Mouse (Mus musculus) neural tube, embryonic 13.5 days (tissue): Measurements from ENCODE around the gene Gse1. TPM values are rescaled to one million over a fixed set of nuclear protein-coding genes. Genes with fewer than 3 reads are reported as not detected.

ENCODE experiments used
- ATAC-seq: fragments of 200-750 bp; cut with Nextera tagmentation; 2 replicates; pipeline ENCODE4 v1.8.0; 2017; ENCODE audit warnings: low read depth, mild to moderate bottlenecking, moderate TSS enrichment, moderate library complexity
- H3K27ac ChIP-seq: fragments of 300-500 bp; sonication (generic); replicated peaks from 2 replicates; pipeline ENCODE4 v1.5.1; 2015; ENCODE audit warnings: moderate library complexity, mild to moderate bottlenecking, inconsistent platforms
- H3K27me3 ChIP-seq: fragments of 300-500 bp; sonication (generic); 2 replicates; pipeline ENCODE4 v1.6.1; 2015; ENCODE audit warnings: mild to moderate bottlenecking, inconsistent platforms
- H3K36me3 ChIP-seq: fragments of 300-500 bp; sonication (generic); 2 replicates; pipeline ENCODE4 v1.6.1; 2015; ENCODE audit warnings: mild to moderate bottlenecking, inconsistent platforms
- H3K4me1 ChIP-seq: fragments of 300-500 bp; sonication (generic); replicated peaks from 2 replicates; pipeline ENCODE4 v1.6.1; 2015; ENCODE audit warnings: inconsistent platforms
- H3K4me2 ChIP-seq: fragments of 300-500 bp; sonication (generic); 2 replicates; pipeline ENCODE4 v1.6.1; 2015; ENCODE audit warnings: inconsistent platforms, mild to moderate bottlenecking, moderate library complexity
- H3K4me3 ChIP-seq: fragments of 300-500 bp; sonication (generic); 2 replicates; pipeline ENCODE4 v1.5.1; 2015; ENCODE audit warnings: mild to moderate bottlenecking, inconsistent platforms
- H3K9ac ChIP-seq: fragments of 300-500 bp; sonication (generic); 2 replicates; pipeline ENCODE4 v1.6.1; 2015; ENCODE audit warnings: moderate library complexity, mild to moderate bottlenecking, inconsistent platforms
- H3K9me3 ChIP-seq: fragments of 300-500 bp; sonication (generic); 2 replicates; pipeline ENCODE4 v1.6.1; 2016; ENCODE audit warnings: inconsistent platforms
- WGBS: fragments of 180-500 bp; shearing (Covaris S2); methylation state at CpG from one replicate; pipeline ENCODE4 v1.1.7; 2015; 5-methylcytosine and 5-hydroxymethylcytosine counted together
- polyA plus RNA-seq: library from polyadenylated mRNA; unstranded; fragments of >200 nt; fragmentation: Nextera tagmentation; extraction: Ambion mirVana; gene quantifications from 2 replicates; pipeline ENCODE4 v1.2.1, GENCODE M21; 2015

Gene Gse1
- polyA plus RNA-seq, 1 experiment from 2014 or later: 17.1 TPM

DNA sequence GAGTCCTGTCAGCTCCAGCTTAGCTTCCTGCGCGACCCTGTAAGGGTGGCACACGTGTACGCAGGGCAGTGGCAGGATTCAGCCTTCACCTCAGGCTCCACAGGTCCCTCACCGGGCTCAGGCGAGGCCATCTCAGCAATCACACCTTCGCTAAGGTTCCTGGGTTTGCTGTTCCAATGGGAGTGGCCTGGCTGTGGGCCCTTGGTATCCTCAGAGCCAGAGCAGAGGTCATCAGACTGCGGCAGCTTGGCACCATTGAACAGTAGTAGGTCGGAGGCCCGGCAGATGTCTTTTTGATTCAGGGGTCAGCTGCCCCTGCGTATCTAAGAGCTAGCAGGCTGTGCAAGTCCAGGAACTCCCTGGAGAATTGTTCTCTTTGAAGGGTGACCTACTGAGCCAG lies 164.8 kb downstream of the Gse1 start:
- H3K9ac ChIP-seq: 0 out of 2 replicates have a peak overlapping the region, but pooled peaks have one; percentile 12

DNA sequence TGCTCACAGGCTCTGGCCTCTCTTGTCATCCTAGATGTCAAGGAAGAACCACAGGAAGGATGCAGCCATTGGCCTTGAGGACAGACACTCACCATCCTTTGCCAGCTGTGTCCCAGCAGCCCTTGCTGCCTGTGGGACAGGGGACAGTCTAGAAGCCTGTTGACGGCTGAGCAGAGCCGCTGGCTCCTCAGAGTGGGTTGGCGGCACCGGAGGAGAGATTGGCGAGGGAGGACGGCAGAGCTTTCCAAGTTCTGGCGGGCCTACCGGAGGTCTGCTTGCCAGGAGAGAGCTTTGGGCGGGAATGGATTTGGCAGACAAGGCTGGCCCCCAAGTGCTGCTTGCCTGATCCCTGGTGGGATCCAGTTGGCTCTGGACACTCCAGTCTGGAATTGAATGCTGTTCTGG lies 165.6 kb downstream of the Gse1 start:
- Histone ChIP-seq H3K27ac (peak overlapping the region; percentile 73), H3K4me2 (no peak overlapping the region), H3K4me3 (no peak overlapping the region), H3K36me3 (no peaks in the 10 kb centered on the region), H3K4me1 (peaks cover 78% of the 10 kb centered on the region), H3K27me3 (no peaks in the 10 kb centered on the region; the same call in 1 of the 2 replicates), H3K9me3 (no peaks in the 10 kb centered on the region), H3K9ac (no peak overlapping the region)
- WGBS: 71% methylated on average over 9 of the region's 9 CpGs
- ATAC-seq: no peak

More for the DNA sequence above, 164.8 kb downstream of the Gse1 start:
- no peaks in the 10 kb centered on the region; the same call in 1 of the 2 replicates for H3K27me3 ChIP-seq
- peak overlapping the region; percentile 73 for H3K27ac ChIP-seq
- peaks cover 77% of the 10 kb centered on the region for H3K4me1 ChIP-seq
- H3K4me2 ChIP-seq: no peak overlapping the region
- no peaks in the 10 kb centered on the region for H3K36me3 ChIP-seq
- no peak overlapping the region for H3K4me3 ChIP-seq
- H3K9me3 ChIP-seq: no peaks in the 10 kb centered on the region
- no peak for ATAC-seq
- WGBS: 62% methylated on average over 11 of the region's 11 CpGs

DNA sequence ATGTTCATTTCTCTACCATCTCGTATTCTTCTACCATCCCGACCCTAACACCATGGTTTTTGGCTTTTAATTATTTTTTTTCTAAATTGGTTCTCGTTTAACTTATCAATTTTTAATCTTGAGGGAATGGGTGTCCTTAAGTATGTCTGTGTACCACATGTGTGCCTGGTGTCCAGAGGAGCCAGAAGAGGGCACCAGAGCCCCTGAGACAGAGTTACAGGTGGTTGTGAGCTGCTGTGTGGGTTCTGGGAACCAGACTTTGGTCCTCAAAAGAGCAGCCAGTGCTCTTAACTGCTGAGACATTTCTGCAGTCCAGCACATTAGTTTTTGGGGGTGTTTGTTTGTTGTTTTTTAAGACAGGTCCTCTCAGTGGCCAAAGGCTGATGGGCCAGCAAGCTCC lies 167.6 kb downstream of the Gse1 start:
- WGBS: 92% methylated on average over 3 of the region's 3 CpGs
- Histone ChIP-seq H3K4me2 (no peak overlapping the region), H3K36me3 (no peaks in the 10 kb centered on the region), H3K27ac (no peak overlapping the region), H3K9me3 (no peaks in the 10 kb centered on the region), H3K4me3 (no peak overlapping the region), H3K9ac (no peak overlapping the region), H3K27me3 (no peaks in the 10 kb centered on the region), H3K4me1 (peaks cover 84% of the 10 kb centered on the region)
- ATAC-seq: no peak

DNA sequence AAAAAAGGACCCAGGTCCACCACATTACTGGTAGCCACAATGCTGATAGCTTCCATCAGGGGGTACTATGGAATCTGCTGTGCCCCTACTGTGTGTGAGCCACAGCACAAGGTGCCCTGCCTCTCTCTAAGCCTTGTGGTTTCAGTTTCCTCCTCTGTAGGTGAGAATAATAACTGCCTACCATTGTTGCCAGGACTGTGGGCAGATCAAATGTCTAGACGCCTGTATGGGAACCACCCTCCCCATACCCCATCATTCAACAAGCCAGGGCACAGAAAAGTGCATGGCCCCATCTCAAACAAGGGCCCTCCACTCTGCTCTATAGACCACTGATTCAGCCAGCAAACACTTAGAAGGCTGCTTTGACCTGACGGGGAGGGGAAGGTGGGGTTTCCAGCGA lies 168.5 kb downstream of the Gse1 start:
- no peak for ATAC-seq
- Histone ChIP-seq H3K4me2 (peak overlapping the region; percentile 27; the same call in 1 of the 2 replicates), H3K4me1 (peaks cover 75% of the 10 kb centered on the region), H3K27ac (peak overlapping the region; percentile 71), H3K36me3 (no peaks in the 10 kb centered on the region), H3K9me3 (no peaks in the 10 kb centered on the region), H3K9ac (no peak overlapping the region), H3K27me3 (no peaks in the 10 kb centered on the region), H3K4me3 (no peak overlapping the region)
- WGBS: 37% methylated on average over 3 of the region's 3 CpGs

DNA sequence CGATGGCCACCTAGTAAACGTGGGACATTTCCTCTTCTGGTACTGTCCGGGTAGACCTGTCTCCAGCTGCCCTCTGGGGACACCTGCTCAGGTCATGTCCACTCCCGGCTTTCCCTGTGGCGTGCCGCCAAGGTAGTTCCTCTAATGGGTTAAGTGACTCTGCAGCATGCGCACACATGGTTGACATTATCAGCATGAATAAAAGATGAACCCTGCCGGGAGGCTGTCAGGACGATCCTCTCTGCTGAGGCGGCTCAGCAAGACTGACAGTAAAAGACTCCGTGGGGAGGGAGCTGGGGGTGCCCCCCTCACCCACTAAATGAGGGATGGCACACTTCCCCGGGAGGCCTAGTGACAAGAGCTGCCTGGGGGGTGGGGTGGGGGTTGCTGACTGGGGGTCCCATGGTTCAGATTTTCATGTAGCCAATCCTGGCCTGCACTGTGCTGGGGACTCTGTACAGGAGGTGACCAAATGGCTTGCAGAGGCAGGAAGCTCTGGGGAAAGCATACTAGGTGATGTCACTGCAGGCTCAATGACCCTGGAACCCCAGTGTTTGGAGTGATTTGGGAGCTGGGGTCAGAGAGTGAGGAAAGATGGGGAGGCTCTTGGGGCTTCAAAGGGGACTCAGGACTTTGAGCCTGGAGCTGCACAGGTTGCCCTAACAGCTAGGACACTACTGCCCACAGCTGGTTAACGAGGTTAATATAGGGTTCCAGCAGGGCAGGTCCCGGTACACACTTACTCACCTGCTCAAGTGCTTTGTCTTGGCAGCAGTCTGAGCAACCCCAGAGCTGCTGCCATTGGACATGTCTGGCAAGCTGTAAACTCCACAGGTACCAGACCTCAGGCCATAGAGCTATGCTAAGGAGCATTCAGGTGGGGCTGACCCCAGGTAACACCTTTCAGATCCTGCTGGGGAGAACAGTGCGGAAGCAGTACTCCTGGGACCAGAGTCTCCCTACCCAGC lies 169.5 kb downstream of the Gse1 start:
- Histone ChIP-seq H3K9ac (no peak overlapping the region), H3K9me3 (no peaks in the 10 kb centered on the region), H3K27ac (peak overlapping the region; percentile 71), H3K4me1 (peaks cover 70% of the 10 kb centered on the region), H3K36me3 (no peaks in the 10 kb centered on the region), H3K4me2 (peak overlapping the region; percentile 27), H3K4me3 (no peak overlapping the region), H3K27me3 (no peaks in the 10 kb centered on the region)
- ATAC-seq: peak; percentile 41; the same call in 1 of the 2 replicates
- WGBS: 29% methylated on average over 15 of the region's 15 CpGs

DNA sequence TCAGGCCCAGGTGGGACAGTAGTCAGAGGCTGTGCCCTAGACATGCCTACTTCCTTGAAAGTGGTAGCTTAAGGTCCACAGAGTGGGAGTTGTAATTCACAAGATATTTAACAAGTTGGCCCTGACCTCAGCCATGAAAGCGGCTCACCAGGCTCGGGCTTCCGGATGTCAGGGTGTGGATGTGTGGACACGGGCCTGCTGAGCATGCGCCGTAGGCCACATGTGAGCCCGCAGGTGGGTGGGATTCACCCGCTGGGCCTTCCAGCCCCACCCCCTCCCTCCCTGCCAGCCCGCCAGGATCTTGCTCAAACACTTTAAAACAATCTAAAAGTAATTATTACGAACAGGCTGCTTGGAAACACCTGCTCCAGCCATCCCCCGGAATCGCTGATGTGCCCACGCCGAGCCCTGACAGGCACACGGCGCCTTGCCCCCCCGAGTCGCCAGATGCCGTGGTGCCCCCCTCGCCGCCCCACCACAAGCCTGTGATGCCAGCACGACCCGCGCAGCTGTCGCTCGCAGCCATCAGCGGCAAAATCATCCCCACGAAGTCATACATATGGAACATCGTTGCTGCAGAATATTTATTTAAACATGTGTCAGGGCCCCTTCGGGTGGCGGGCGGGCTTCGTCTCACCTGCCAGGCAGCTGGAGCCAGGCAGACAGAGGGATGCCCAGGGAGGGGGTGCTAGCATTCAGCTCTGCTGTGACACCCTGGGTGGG lies 171.1 kb downstream of the Gse1 start:
- 14% methylated on average over 33 of the region's 33 CpGs for WGBS
- peak; percentile 29; the same call in 1 of the 2 replicates for ATAC-seq
- Histone ChIP-seq H3K36me3 (no peaks in the 10 kb centered on the region), H3K9ac (peak overlapping the region; percentile 27), H3K27me3 (no peaks in the 10 kb centered on the region), H3K9me3 (no peaks in the 10 kb centered on the region), H3K4me3 (no peak overlapping the region), H3K4me2 (peak overlapping the region; percentile 40), H3K4me1 (peaks cover 66% of the 10 kb centered on the region), H3K27ac (peak overlapping the region; percentile 75)

DNA sequence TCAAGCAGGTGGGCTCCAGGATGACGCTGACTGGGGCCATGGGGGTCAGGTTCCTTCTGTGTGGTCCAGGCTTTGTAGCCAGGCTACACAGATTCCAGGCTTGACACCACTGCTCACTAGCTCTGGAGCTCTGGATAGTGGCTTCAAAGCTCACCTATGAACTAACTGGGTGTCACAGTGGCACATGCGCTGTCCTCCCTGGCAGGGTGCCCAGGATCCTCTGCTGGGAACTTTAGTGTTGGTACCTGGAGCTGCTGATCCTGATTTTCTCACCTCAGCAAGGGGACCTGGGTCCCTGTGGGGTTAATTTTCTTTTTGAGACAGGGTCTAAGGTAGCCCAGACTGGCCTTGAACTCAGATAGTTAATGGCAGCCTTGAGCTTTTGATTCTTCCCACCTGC lies 173.0 kb downstream of the Gse1 start:
- no peak overlapping the region for H3K9ac ChIP-seq
- H3K27ac ChIP-seq: no peak overlapping the region
- peaks cover 67% of the 10 kb centered on the region for H3K4me1 ChIP-seq
- no peak overlapping the region for H3K4me3 ChIP-seq
- H3K9me3 ChIP-seq: no peaks in the 10 kb centered on the region
- ATAC-seq: no peak
- no peak overlapping the region for H3K4me2 ChIP-seq
- H3K36me3 ChIP-seq: no peaks in the 10 kb centered on the region
- H3K27me3 ChIP-seq: no peaks in the 10 kb centered on the region
- WGBS: 88% methylated on average over 2 of the region's 2 CpGs

DNA sequence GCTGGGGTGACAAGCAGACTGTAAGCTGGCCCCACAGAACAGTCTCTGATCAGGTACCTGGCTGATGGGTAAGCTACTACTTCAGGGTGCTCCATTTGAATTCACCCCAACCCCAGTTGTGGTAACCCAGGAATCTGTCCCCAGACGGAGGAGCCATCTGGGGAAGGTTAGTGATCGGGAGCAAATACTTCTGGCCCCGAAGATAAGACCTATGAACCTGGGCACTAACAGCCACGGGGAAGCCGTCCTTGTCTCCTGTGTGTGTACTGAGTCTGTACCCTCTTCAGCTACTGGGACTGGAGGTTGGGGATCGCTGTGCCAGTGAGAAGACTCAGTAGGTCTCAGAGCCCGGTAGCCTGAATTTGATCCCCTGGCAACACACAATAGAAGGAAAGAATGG lies 173.5 kb downstream of the Gse1 start:
- Histone ChIP-seq H3K4me2 (no peak overlapping the region), H3K9ac (no peak overlapping the region), H3K4me1 (peaks cover 67% of the 10 kb centered on the region), H3K4me3 (no peak overlapping the region), H3K36me3 (no peaks in the 10 kb centered on the region), H3K27ac (no peak overlapping the region), H3K9me3 (no peaks in the 10 kb centered on the region), H3K27me3 (no peaks in the 10 kb centered on the region)
- WGBS: 91% methylated on average over 7 of the region's 7 CpGs
- no peak for ATAC-seq

DNA sequence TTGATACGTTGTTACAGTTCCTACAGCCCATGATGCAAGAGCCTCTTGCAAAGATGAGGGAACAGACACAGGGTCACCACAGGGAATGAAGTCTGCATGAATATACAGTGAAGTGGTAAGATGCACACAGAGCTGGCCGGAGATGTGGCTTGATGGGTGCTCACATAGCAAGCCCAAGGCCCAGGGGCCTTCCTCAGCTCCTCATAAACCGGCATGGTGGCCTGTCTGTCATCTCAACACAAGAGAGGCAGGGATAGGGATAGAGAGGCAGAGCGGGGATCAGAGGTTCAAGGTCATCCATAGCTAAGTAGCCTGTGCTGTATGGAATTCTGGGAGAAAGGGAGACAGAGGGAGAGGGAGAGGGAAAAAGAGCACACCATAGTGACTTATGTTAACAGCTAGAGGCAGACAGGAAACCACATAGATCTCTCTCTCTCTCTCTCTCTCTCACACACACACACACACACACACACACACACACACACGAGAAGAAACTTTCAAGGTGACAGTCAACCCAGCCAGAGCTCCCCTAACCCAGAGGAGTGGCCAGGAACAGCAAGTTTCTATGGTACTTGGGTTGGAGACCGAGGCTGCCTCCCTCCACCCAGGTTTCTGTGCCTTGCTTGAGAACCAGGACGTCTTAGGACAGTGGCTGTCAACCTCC lies 175.5 kb downstream of the Gse1 start:
- Histone ChIP-seq H3K27ac (no peak overlapping the region), H3K4me2 (no peak overlapping the region), H3K9me3 (no peaks in the 10 kb centered on the region), H3K4me1 (peaks cover 67% of the 10 kb centered on the region), H3K4me3 (no peak overlapping the region), H3K9ac (no peak overlapping the region), H3K27me3 (no peaks in the 10 kb centered on the region), H3K36me3 (no peaks in the 10 kb centered on the region)
- no peak for ATAC-seq
- 78% methylated on average over 7 of the region's 7 CpGs for WGBS

DNA sequence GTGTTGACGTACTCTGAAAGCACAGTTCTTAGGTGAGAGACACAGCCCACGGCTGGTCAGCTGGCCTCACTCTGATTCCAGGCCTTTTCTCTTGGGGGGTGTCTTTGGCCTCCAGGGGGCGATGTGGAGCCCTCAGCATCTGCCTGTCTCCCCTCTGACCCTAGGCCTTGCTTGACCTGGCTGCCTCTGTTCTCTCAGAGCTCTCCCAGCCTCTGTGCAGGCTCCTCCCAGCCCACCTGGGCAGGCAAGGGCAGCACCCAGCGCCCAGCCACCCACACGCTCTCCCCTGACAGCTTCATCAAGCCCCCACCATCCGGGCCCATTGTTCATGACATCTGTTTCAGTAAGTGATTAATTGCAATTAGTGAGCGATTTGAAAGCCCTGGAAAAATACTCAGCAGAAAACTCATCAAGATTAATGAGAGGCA lies 176.4 kb downstream of the Gse1 start:
- no peak for ATAC-seq
- WGBS: 25% methylated on average over 7 of the region's 7 CpGs
- Histone ChIP-seq H3K36me3 (no peaks in the 10 kb centered on the region), H3K27me3 (no peaks in the 10 kb centered on the region), H3K9me3 (no peaks in the 10 kb centered on the region), H3K27ac (no peak overlapping the region; the same call in 1 of the 2 replicates), H3K9ac (no peak overlapping the region), H3K4me1 (peaks cover 67% of the 10 kb centered on the region), H3K4me2 (no peak overlapping the region), H3K4me3 (no peak overlapping the region)

DNA sequence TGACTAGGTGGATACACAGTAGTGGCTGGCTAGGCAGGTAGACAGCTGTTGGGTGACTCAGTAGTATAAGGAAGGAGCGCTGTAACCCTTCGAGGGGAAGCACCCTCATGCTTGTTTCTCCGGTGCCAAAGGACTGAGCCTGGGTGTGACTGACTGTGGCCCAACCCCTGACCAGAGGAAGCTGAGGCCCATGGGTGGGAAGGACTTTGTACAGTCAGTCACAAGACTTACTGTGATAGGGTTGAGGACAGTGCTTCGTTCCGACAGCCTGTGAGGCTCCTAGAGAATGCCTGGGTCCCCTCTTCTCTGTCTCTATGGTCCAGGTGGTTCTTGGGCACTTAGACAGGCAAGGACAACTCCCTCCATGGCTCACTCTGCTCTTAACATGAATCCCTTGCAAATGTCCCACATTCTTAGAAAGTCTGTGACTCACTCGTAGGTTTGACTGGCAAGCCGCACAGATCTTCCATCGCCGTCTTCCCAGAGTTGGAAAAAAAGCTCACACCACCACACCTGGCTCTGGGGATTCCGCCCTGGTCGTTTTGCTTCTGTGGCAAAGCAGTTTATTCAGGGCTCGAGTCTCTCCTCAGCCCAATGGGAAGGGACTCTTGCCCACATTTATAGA lies 177.9 kb downstream of the Gse1 start:
- ATAC-seq: no peak
- no peak overlapping the region for H3K9ac ChIP-seq
- 89% methylated on average over 12 of the region's 12 CpGs for WGBS

More for the DNA sequence above, 177.9 kb downstream of the Gse1 start:
- Histone ChIP-seq H3K4me1 (peaks cover 75% of the 10 kb centered on the region), H3K9me3 (no peaks in the 10 kb centered on the region), H3K36me3 (no peaks in the 10 kb centered on the region), H3K27ac (no peak overlapping the region), H3K27me3 (no peaks in the 10 kb centered on the region), H3K4me2 (no peak overlapping the region), H3K4me3 (no peak overlapping the region)
